Comparison of ENCODE assay signal across 11 mouse cellular contexts in genomic region chr5:20938523-20938922, GRCm38 (mm10). TPM values are rescaled to one million over a fixed set of nuclear protein-coding genes. Genes with fewer than 3 reads are reported as not detected.
DNase-seq lines count a peak whose midpoint lies in the region; ATAC-seq and TF ChIP-seq lines count a peak whose summit lies in the region.
"Had no signal": no experiment of that assay in that cellular context is flagged by ENCODE, and none has a peak within 500 bp of the region (broad histone marks: within the 10 kb centered on the region; RNA-seq: fewer than 3 reads in every experiment).

No protein-coding gene starts in this region.

- no peak overlapping the region for H3K4me3 ChIP-seq in hindbrain, postnatal 0 days (ENCODE audit: low read length)
- no peak overlapping the region for H3K4me3 ChIP-seq in hindbrain, embryonic 16.5 days (ENCODE audit: low read length)
- no peak overlapping the region for H3K4me3 ChIP-seq in thymus, adult 2 months (ENCODE audit: control insufficient read depth, insufficient read depth, low read length)
- H3K4me3 ChIP-seq in heart, postnatal 0 days (ENCODE audit: low read depth, low read length), result no peak overlapping the region
- H3K4me3 ChIP-seq: erythroblast, embryonic 14.5 days; limb, embryonic 13.5 days had no signal

- no peaks in the 10 kb centered on the region; the same call in 1 of the 2 replicates for H3K4me1 ChIP-seq in hindbrain, postnatal 0 days (ENCODE audit: insufficient read depth, low read length)
- 0 out of 2 replicates have a peak, but pooled peaks cover 5% of the 10 kb centered on the region for H3K4me1 ChIP-seq in hindbrain, embryonic 16.5 days (ENCODE audit: control insufficient read depth, insufficient read depth, low read depth, low read length)
- H3K4me1 ChIP-seq in thymus, adult 2 months (replicated peaks; ENCODE audit: control insufficient read depth, insufficient read depth, low read length), result peaks cover 31% of the 10 kb centered on the region
- H3K4me1 ChIP-seq in heart, postnatal 0 days (ENCODE audit: control insufficient read depth, insufficient read depth), result peaks cover 67% of the 10 kb centered on the region

- no peaks in the 10 kb centered on the region for H3K36me3 ChIP-seq in hindbrain, postnatal 0 days (ENCODE audit: insufficient read depth, low read length)
- no peaks in the 10 kb centered on the region for H3K36me3 ChIP-seq in hindbrain, embryonic 16.5 days (ENCODE audit: control insufficient read depth, insufficient read depth, low read length)
- no peaks in the 10 kb centered on the region for H3K36me3 ChIP-seq in thymus, adult 2 months (ENCODE audit: control insufficient read depth, insufficient read depth, low read length)
- H3K36me3 ChIP-seq in heart, postnatal 0 days (replicated peaks; ENCODE audit: control insufficient read depth, insufficient read depth, low read length), result no peaks in the 10 kb centered on the region

- H3K4me2 ChIP-seq in hindbrain, postnatal 0 days (ENCODE audit: low read depth, low read length), result no peak overlapping the region
- no peak overlapping the region for H3K4me2 ChIP-seq in hindbrain, embryonic 16.5 days (ENCODE audit: low read length)
- 0 out of 2 replicates have a peak overlapping the region, but pooled peaks have one; percentile 1 for H3K4me2 ChIP-seq in heart, postnatal 0 days (ENCODE audit: low read depth, low read length)
- H3K4me2 ChIP-seq: limb, embryonic 13.5 days had no signal

- WGBS in hindbrain, postnatal 0 days, result 71% methylated on average over 5 of the region's 5 CpGs
- 66% methylated on average over 5 of the region's 5 CpGs for WGBS in hindbrain, embryonic 16.5 days
- 24% methylated on average over 5 of the region's 5 CpGs for WGBS in thymus, adult 2 months
- 30% methylated on average over 5 of the region's 5 CpGs for WGBS in heart, postnatal 0 days

- no peak for ATAC-seq in hindbrain, postnatal 0 days
- no peak for ATAC-seq in hindbrain, embryonic 16.5 days
- ATAC-seq in heart, postnatal 0 days (ENCODE audit: insufficient read depth, low read depth), result no peak

- no peak overlapping the region for H3K9ac ChIP-seq in hindbrain, postnatal 0 days (replicated peaks; ENCODE audit: low read length)
- no peak overlapping the region; the same call in 1 of the 2 replicates for H3K9ac ChIP-seq in hindbrain, embryonic 16.5 days (ENCODE audit: low read depth, low read length)
- no peak overlapping the region for H3K9ac ChIP-seq in heart, postnatal 0 days (replicated peaks; ENCODE audit: low read depth, low read length)
- H3K9ac ChIP-seq: limb, embryonic 13.5 days had no signal

- TF ChIP-seq POLR2A in thymus, adult 2 months (IDR thresholded peaks at IDR 0.05; ENCODE audit: control insufficient read depth, extremely low read depth, insufficient read depth, low read length, poor library complexity), result no peak

- no peak for DNase-seq in hindbrain, postnatal 0 days (ENCODE audit: low spot score)
- no peak for DNase-seq in thymus, adult 2 months
- DNase-seq in thymus, postnatal 4 days, result no peak
- DNase-seq in heart, postnatal 0 days (ENCODE audit: low spot score), result no peak
- no peak for DNase-seq in yolk sac, embryonic 10.5 days (ENCODE audit: low spot score)
- DNase-seq in right cerebral cortex, postnatal 4 days, result no peak
- DNase-seq: right cerebral cortex, adult 18-20 months had no signal

- no peaks in the 10 kb centered on the region for H3K9me3 ChIP-seq in hindbrain, postnatal 0 days (ENCODE audit: low read length)
- H3K9me3 ChIP-seq in hindbrain, embryonic 16.5 days (ENCODE audit: control insufficient read depth, low read length), result no peaks in the 10 kb centered on the region
- no peaks in the 10 kb centered on the region for H3K9me3 ChIP-seq in heart, postnatal 0 days (replicated peaks; ENCODE audit: control insufficient read depth, low read length)
- H3K9me3 ChIP-seq: limb, embryonic 13.5 days had no signal

- TF ChIP-seq EP300 in heart, postnatal 0 days (IDR thresholded peaks at IDR 0.05; ENCODE audit: low read depth), result no peak

- no peaks in the 10 kb centered on the region for H3K27me3 ChIP-seq in hindbrain, postnatal 0 days (ENCODE audit: insufficient read depth, low read length)
- H3K27me3 ChIP-seq in hindbrain, embryonic 16.5 days (replicated peaks; ENCODE audit: control insufficient read depth, insufficient read depth, low read length), result no peaks in the 10 kb centered on the region
- H3K27me3 ChIP-seq in thymus, adult 2 months (ENCODE audit: control insufficient read depth, insufficient read depth, low read length), result no peaks in the 10 kb centered on the region
- H3K27me3 ChIP-seq in heart, postnatal 0 days (ENCODE audit: control insufficient read depth, insufficient read depth, low read length), result no peaks in the 10 kb centered on the region
- H3K27me3 ChIP-seq: limb, embryonic 13.5 days had no signal

- TF ChIP-seq CTCF in hindbrain, postnatal 0 days (IDR thresholded peaks at IDR 0.05; ENCODE audit: low read depth), result no peak
- no peak for TF ChIP-seq CTCF in thymus, adult 2 months (IDR thresholded peaks at IDR 0.05; ENCODE audit: borderline replicate concordance, control insufficient read depth, extremely low read depth, insufficient read depth, low read length, poor library complexity)
- no peak for TF ChIP-seq CTCF in heart, postnatal 0 days (IDR thresholded peaks at IDR 0.05; ENCODE audit: low read depth)

- H3K27ac ChIP-seq in hindbrain, postnatal 0 days, result 0 out of 2 replicates have a peak overlapping the region, but pooled peaks have one; percentile 15
- H3K27ac ChIP-seq in hindbrain, embryonic 16.5 days (ENCODE audit: low read depth, low read length), result no peak overlapping the region
- H3K27ac ChIP-seq in thymus, adult 2 months (ENCODE audit: control insufficient read depth, insufficient read depth, low read length), result peak overlapping the region; percentile 25; the same call in 1 of the 2 replicates
- peak overlapping the region; percentile 93 for H3K27ac ChIP-seq in heart, postnatal 0 days (ENCODE audit: low read depth)
- H3K27ac ChIP-seq: limb, embryonic 13.5 days; stomach, postnatal 0 days had no signal

RNA-seq across cellular contexts. Expression of gene Rsbn1l, which starts 17.7 kb away (rescaled TPM):
- total RNA-seq in hindbrain, postnatal 0 days (2014; rRNA removed), result 4.5 and 5.5 TPM in 2 replicates
- polyA plus RNA-seq in hindbrain, postnatal 0 days (2015; fragmentation: Nextera tagmentation; extraction: Ambion mirVana), result 3.7 and 4.0 TPM in 2 replicates
- 3.0 and 3.5 TPM in 2 replicates for polyA plus RNA-seq in hindbrain, embryonic 16.5 days (2015; fragmentation: Nextera tagmentation; extraction: Ambion mirVana)
- polyA plus RNA-seq in thymus, adult 2 months (2012; rRNA removed), result 15.0 and 17.6 TPM in 2 replicates
- total RNA-seq in heart, postnatal 0 days (2014; rRNA removed; ENCODE audit: low replicate concordance), result 8.5 and 9.1 TPM in 2 replicates
- polyA plus RNA-seq in heart, postnatal 0 days (2015; fragmentation: Nextera tagmentation; extraction: Ambion mirVana), result 9.2 and 9.4 TPM in 2 replicates

RNA-seq across cellular contexts. Expression of gene Tmem60, which starts 56.5 kb away (rescaled TPM):
- total RNA-seq in hindbrain, postnatal 0 days (2014; rRNA removed), result 14.0 and 19.4 TPM in 2 replicates
- 76.1 and 76.8 TPM in 2 replicates for polyA plus RNA-seq in hindbrain, postnatal 0 days (2015; fragmentation: Nextera tagmentation; extraction: Ambion mirVana)
- polyA plus RNA-seq in hindbrain, embryonic 16.5 days (2015; fragmentation: Nextera tagmentation; extraction: Ambion mirVana), result 64.0 and 70.5 TPM in 2 replicates
- polyA plus RNA-seq in thymus, adult 2 months (2012; rRNA removed), result 12.6 and 15.5 TPM in 2 replicates
- total RNA-seq in heart, postnatal 0 days (2014; rRNA removed; ENCODE audit: low replicate concordance), result 5.8 and 8.4 TPM in 2 replicates
- polyA plus RNA-seq in heart, postnatal 0 days (2015; fragmentation: Nextera tagmentation; extraction: Ambion mirVana), result 57.5 and 61.5 TPM in 2 replicates

RNA-seq across cellular contexts. Expression of gene Phtf2, which starts 56.6 kb away (rescaled TPM):
- 17.4 and 18.8 TPM in 2 replicates for total RNA-seq in hindbrain, postnatal 0 days (2014; rRNA removed)
- polyA plus RNA-seq in hindbrain, postnatal 0 days (2015; fragmentation: Nextera tagmentation; extraction: Ambion mirVana), result 18.9 and 20.7 TPM in 2 replicates
- 23.9 and 27.4 TPM in 2 replicates for polyA plus RNA-seq in hindbrain, embryonic 16.5 days (2015; fragmentation: Nextera tagmentation; extraction: Ambion mirVana)
- 4.5 and 5.2 TPM in 2 replicates for polyA plus RNA-seq in thymus, adult 2 months (2012; rRNA removed)
- 38.1 and 50.9 TPM in 2 replicates for total RNA-seq in heart, postnatal 0 days (2014; rRNA removed; ENCODE audit: low replicate concordance)
- 33.5 and 39.2 TPM in 2 replicates for polyA plus RNA-seq in heart, postnatal 0 days (2015; fragmentation: Nextera tagmentation; extraction: Ambion mirVana)
